Mouse (Mus musculus) Muller cell, postnatal 12 days (primary cell): ENCODE measurements around the gene Aggf1.
A peak's percentile ranks its signal among the peaks of the same experiment; 100 is the strongest.

Experiments used
- DNase-seq: peaks from one replicate; pipeline ENCODE4 v3.0.0-alpha.2; 2015; ENCODE audit errors: inconsistent ontology term

Aggf1 gene

DNA sequence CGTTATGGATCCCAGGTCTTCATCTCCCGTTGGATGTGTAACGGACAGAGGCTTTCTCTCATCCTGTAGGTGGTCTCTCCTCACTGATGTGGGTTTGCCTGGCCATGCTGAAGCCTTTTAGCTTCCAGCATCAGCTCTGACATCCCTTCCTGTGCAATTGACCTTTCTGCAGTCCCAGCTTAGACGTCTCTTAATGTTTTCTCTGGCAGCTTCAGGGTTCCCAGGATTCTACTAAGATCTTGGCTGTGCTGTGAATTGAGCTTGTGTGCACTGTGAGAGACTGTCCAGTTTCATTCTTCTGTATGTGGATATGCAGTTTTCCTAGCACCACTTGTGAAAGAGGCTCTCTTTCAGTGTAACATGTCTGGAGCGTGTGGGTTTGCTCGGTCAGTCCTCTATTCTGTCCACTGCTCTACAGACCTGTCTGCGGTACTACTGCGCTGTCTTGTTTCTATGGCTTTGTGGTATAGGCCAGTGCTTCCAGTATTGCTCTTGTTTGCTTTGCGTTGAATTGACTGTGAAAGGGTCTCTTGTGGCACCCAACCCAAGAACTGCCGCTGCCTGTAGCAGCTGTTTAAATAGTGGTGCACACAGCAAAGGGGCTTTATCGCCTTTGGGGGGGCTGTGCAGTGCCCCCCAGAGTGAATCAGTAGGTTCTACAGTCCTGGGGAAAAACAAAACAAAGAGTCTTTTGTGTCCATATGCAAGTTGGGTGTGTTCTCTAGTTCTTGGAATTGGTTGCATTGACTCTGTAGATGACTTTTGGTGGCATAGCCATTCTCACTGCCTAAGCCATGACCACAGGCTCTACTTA is 42.9 kb downstream of the Aggf1 start:
- DNase-seq, result no peak

DNA sequence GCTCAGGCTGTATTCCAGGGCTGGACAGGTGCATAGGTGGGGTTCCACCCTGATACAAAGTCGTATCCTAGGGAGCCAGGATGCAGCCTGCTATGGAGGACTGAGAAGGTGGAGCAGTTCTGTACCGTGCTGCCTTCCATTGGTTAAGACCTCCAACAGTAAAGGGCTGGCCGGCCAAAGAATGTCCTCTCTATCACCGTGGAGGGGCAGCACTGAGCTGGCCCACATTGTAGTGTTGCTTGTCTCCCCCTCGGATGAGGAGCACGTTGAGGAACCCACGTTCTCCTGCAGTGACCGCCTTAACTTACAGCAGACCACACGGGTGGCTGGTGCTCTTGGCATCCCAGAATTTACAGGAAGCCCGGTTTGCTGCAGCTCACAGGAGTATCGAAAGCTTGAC is 44.6 kb downstream of the Aggf1 start:
- no peak for DNase-seq

DNA sequence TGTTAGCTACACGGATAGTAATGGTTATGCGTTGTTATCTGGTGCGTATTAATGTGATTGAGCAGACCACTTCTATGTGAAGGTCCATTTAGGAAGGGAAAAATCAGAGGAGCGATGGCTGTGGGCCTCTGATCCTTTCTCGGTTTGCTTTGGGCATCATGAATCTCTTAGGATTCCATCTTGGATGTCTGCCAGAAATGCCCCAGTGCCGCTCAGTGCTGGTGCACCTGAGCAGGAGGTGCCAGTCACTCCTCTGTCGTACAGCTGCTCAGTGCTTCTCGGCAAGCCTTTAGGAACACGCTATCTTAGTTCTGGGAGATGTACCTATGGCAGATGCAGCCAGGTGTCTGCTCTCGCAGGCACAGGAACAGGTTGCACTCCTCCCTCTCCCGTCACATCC is 46.4 kb downstream of the Aggf1 start:
- no peak for DNase-seq

DNA sequence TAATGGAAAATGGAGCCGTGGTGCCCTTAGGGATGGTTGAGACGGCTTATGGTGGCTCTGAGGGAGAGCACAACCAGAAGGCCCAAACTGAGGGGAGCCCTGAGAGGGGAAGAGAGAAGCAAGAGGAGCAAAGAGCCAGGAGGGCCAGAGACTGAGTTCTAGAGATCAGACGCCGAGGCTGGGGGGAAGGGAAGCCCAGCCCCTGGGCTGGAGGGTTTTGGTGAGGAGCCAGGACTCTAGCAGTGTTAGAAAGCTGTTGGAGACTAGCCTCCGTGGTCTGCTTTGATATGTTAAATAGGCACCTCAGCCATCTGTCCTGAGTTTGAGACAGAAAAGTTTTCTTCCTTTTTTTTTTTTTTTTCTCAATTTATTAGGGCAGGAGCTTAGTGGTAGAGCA is 47.8 kb downstream of the Aggf1 start:
- DNase-seq, result peak; percentile 55

DNA sequence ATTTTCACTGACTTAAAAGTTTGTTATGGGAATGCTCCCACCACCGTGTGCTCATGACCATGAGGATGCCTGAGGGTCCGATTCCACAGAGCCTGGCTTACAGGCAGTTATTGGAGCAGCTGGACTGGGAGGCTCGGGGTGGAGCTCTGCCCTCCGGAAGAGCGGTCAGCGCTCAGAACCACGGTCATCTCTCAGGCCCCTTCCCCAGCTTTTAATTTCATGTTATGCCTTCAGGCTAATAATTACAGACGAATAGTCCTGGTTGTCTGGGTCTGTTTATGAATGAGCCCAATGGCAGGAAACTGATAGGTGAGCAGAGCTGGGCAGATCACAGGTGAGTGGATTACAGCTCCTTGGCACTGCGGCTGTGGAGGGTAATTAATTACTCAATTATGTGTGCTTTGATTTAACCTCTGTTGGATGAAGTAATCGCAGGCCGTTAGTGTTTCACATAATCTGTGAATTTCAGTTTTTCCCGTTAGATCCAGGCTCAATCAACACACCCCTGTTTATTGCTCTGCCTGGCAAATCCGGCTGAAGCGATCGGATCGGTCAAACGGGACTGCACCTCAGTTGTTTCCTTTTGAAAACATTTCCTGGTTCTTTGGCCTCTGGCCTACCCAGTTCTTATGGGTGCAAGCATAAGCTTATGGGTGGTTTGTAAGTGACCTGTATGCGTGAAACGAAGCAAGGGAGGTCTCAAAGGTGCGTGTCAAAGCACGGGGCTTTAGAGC is 48.4 kb downstream of the Aggf1 start:
- peak; percentile 54 for DNase-seq

DNA sequence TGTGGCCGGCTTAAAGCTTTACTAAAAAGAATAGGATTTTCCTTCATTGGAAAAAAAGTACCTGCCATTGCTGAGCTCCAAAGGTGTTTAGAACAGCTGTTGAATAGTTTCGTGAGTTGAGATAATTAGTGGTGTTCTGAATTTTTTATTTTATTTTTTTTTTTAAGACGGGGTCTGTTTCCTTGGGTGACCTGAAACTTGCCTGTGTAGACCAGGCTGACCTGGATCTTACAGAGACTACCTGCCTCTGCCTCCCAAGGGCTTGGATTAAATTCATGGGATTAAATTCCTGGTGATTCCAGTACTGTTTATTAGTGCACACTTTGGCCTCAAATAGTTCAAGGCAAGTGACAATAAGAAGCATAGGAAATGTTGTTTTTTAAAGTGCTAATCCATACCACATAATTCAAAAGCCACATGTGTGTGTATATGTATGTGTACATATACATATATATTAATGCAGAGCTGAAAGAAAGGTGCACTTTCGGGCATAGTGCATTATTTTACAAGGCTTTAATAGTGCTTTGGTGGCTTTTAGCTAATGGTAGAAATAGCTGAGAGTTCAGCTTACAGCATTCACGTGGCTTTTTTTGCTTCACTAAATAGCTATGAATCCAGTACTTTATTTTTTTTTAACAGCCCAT is 49.1 kb downstream of the Aggf1 start:
- DNase-seq, result peak; percentile 31

DNA sequence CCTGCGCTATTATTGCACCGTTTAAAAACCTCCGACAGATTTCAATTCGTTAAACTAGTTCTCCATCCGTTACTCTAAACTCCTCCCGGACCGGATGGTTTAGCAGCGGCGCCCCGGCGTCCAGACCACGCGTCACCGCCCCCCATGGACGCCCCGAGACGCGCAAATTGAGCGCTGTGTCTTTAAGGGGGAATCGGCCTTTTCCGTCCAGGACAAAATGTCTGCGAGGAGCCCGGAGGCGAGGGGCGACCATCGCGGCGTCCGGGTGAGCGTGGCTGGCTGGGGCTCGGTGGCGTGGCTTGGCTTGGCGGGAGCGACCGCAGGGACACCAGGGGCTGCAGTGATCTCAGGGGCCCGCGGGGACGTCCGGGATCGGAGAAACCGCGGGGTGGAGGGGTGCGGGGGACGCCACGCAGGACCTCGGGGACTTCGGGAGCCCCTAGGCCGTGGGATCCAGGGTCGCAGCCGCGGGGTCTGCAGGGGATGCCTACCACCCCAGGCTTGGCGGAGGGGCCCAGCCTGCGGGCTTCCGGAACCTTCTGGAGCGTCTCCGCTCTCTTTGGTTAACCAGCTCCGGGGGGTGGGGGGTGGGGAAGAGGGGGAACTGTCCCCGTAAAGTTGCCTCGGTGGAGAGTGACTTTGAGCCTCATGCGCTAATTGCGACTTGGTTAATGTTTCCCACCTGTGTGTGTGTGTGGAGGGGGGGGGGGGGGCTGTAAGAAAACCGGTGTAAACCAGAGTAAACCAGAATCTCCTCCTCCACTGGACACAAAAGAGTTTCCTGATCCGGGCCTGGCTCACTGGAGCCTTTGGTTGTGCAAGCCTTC is 49.9 kb downstream of the Aggf1 start:
- DNase-seq, result peak; percentile 88

DNA sequence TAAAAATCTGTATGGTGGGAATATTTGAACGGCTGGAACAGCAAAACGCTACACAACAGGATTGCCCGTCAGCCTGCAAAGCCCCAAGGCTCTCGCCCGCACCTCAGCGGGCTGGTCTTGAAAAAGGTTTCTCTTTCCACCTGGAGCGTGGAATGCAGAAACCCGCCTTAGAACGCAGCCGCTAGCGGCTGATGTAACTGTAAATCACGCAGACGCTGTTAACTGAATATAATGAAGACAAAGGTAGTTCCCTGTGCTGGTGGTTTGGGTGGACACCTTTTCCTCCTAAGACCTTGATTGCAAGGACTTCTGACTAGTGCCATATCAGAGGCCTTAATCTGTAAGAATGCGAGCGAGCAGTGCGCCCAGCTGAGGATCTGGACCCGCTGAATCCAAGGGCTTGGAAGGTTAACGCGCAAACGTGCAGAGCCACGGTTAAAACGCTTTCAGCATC is 50.5 kb downstream of the Aggf1 start:
- no peak for DNase-seq

DNA sequence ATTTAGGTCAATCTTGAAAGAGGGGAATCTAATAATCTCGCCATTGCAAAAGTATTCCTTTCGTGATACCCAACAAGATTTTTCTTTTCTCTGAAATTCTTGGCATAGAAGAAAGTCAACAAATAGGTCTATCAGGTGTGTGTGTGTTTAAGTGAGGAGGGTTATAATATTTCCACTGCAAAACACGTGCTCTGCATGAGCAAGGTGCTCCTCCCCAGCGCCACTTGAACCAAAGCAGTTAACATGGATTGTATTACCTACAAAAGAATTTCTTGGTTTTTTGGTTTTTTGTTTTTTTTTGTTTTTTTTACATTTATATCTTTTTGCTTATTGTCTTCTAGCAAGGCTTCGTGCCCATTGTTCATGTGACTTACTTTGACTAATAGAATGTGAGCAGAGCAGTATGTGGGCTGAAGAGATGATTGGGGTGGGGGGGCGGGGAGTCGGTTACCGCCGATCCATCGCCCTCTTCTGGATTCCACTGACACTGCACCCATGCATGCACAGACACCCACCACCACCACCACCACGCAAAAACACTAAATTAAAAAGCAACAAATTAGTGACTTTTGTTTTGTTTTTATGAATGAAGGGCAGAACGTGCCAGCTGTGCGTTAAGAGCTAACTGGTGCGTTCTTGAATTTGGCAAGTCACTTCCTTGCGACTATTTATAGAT is 51.1 kb downstream of the Aggf1 start:
- peak; percentile 48 for DNase-seq

DNA sequence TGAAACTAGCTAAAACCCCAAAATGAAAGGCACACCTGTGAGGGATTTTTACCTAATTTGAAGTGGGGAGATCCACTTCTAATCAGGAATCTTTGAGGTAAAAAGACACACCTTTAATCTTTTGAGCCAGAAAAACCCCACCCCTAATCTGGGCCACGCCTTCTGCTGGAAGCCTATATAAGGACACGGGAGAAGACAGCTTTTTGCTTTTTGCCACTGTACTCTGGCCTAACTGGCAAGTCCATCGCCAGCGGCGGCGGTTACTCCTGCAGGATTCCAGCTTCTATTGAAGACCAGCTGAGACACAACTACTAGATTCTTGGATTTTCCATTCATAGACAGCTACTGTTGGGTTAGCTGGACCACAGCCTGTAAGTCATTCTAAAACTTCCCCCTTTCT is 51.8 kb downstream of the Aggf1 start, which contains the start of gene Zbed3:
Gene Zbed3, plus strand, starts transcription at position 213 of the 400 bp plus-strand sequence.
- no peak for DNase-seq

DNA sequence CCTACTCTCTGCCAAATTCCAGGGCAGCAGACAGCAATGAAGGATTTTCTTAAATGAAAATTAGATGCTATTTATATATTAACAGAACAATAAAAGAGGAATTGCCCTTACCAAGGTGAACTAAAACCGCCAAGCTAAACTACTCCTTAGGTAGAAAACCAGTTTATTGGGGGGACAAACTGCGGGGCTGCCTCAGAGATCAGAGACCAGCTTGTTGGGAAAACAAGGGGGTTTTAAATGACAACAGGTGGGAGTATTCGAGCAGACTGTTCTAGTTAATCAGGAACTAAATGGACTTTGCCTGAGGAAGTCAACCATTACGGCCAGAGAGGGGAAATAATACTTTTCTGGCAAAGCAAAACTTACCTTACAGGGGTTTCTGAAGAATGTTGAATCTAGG is 54.7 kb downstream of the Aggf1 start:
- no peak for DNase-seq

DNA sequence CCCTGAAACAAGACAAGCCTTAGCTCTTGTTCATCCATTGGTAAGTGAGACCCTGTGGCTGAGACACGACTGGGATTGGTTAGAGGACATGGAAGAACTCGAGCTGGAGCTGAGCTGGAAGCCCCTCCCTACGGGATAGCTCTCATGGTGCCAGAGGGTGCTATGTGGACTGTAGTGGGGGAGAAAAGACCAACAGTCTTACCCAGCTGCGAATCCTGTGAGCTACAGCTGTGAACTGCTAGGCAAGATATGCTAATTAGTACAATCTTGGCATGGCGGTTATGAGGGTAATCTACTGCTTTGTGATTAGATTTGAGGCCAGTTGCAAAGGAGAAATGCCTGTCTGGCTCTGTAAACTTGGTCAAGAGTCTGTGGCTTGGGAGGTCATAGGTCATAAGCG is 56.0 kb downstream of the Aggf1 start:
- DNase-seq, result no peak

DNA sequence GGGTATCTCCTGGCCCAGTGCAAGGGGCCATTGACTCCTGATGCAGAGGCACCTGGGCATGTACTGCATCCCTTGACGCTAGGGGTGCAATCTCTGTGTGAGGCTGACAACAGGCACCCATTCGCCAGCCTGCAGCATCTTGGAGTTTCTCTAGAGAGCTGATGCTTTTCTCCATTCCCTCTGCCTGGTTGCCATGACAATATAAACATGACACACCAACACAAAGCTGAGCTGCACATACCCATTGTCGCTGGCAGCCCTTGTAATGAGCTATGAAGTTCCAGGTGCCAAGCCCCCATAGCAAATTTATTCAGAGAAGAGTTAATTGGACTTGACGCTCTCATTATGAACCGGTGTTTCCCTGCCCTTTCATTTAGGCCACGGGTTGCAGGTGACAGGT is 63.1 kb downstream of the Aggf1 start:
- DNase-seq, result peak; percentile 27

DNA sequence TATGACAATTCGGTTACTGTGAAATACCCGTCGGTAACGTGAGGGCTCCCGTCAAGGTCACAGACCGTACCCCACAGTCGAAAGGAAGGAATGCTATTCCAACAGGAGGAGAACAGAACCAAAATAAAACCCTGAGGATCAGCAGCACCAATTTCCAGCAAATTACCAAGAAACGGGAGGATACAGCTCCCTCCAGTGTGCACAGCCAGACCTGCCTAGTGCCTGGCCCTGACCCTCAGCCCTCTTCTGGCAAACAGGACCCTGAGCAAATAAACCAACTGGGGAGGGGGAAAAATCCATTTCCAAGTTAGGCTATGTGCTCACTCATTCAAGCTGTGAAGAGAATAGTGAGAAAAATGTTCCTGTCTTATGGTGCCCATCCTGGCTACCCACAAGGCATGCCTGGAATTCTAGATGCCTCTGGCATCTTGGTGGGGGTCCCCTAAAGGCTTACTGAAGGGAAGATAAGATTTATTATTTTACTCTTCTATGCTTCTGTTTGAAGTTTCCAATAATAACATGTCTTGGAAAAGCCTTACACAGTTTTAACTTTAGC is 68.0 kb downstream of the Aggf1 start:
- DNase-seq, result peak; percentile 72

DNA sequence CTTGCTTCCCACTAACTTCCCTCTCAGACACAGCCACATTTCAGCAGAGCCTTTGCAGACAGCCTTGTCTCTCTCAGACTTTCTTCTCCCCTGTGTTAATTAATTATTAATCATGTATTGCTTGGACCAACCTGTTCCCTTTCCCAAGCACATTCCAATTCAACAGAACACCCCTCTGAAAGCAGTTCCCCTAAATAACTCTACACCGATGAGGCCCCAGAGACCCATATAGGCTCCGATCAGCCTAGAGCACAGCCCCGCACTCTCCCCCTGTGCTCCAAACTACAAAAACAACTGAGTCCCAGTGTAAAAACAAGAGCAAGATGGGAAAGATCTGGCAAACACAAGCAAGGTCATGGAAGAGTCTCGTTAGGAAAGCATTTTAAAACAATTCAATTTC is 68.6 kb downstream of the Aggf1 start:
- no peak for DNase-seq
